Mouse (Mus musculus): Measurements from ENCODE around the gene Amotl2. TPM values are rescaled to one million over a fixed set of nuclear protein-coding genes. Genes with fewer than 3 reads are reported as not detected.

The Amotl2 gene
- total and polyA plus RNA-seq, 3 experiments: not detected

DNA sequence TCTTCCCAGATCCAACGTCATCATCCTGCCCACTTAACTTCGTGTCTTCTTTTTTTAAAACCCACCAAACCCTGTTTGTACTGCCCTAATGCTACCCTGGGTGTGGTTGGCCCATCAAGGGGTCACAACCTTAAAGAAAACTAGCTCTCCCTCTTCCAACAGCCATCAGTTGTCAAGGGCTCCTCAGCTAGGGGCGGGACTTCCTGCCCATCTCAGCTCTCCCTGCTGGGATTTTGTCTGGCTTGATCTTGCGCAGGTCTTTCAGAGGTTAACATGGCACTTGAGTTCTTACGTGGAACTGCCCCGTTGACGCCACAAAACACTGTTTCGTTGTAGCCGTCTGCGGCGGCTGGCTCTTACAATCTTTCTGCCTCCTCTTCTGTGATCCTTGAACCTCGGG lies 47.6 kb upstream of the Amotl2 start:
- H3K4me3 ChIP-seq (ENCODE audit: control insufficient read depth in 1 of 2, insufficient read depth in 1 of 2, low read depth in 2 of 2, low read length in 2 of 2): no peak overlapping the region
- no peak for DNase-seq (ENCODE audit: low read depth, low spot score)
- no peaks in the 10 kb centered on the region for H3K27me3 ChIP-seq (ENCODE audit: control insufficient read depth in 1 of 2, insufficient read depth in 2 of 2, low read length in 2 of 2)
- no peak overlapping the region for H3K9ac ChIP-seq (ENCODE audit: control insufficient read depth, low read depth, low read length, poor library complexity, severe bottlenecking)
- no peaks in the 10 kb centered on the region for H3K4me1 ChIP-seq (ENCODE audit: control insufficient read depth in 1 of 2, insufficient read depth in 2 of 2, low read length in 2 of 2)
- no peak overlapping the region for H3K27ac ChIP-seq (ENCODE audit: control insufficient read depth, low read depth, low read length)
- TF ChIP-seq RAD21 (IDR thresholded peaks at IDR 0.05; ENCODE audit: low read depth, low read length) (no peak), MAZ (IDR thresholded peaks at IDR 0.05; ENCODE audit: low read depth, low read length) (no peak), ZNF384 (IDR thresholded peaks at IDR 0.05; ENCODE audit: low read depth, low read length) (no peak), GATA1 (IDR thresholded peaks at IDR 0.05; ENCODE audit: low read depth, low read length) (no peak), E2F4 (IDR thresholded peaks at IDR 0.05; ENCODE audit: borderline replicate concordance, low read depth, low read length) (no peak)
- H3K79me2 ChIP-seq (ENCODE audit: control insufficient read depth, insufficient read depth, low read length, poor library complexity): no peaks in the 10 kb centered on the region
- no peaks in the 10 kb centered on the region for H3K9me3 ChIP-seq (replicated peaks; ENCODE audit: insufficient read depth, low read length)
- no peaks in the 10 kb centered on the region for H3K36me3 ChIP-seq (ENCODE audit: control insufficient read depth in 1 of 2, insufficient read depth in 2 of 2, low read length in 2 of 2)

DNA sequence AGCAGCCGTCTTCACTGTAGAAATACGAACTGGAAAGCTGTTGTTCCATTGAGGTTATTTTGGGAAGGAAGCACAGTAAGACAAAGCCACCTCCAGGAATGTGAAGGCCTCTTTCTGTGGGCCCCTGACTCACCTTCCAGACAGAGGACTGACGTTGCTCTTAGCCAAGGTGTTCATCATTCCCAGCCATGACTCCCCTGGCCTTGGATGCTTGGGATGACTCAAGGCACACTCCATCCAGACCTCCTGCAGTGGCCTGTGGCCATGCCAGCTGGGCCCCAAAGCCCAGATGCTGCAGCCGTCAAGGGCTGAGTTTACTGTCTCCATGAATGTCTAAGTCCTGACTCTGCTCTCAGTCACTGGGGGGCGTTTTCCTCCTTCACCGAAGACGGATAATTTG lies 43.1 kb upstream of the Amotl2 start:
- Histone ChIP-seq H3K36me3 (ENCODE audit: control insufficient read depth in 1 of 2, insufficient read depth in 2 of 2, low read length in 2 of 2) (no peaks in the 10 kb centered on the region), H3K27ac (ENCODE audit: control insufficient read depth, low read depth, low read length) (no peak overlapping the region), H3K9me3 (replicated peaks; ENCODE audit: insufficient read depth, low read length) (no peaks in the 10 kb centered on the region), H3K27me3 (ENCODE audit: control insufficient read depth in 1 of 2, insufficient read depth in 2 of 2, low read length in 2 of 2) (no peaks in the 10 kb centered on the region), H3K4me1 (ENCODE audit: control insufficient read depth in 1 of 2, insufficient read depth in 2 of 2, low read length in 2 of 2) (no peaks in the 10 kb centered on the region), H3K79me2 (ENCODE audit: control insufficient read depth, insufficient read depth, low read length, poor library complexity) (no peaks in the 10 kb centered on the region), H3K4me3 (ENCODE audit: control insufficient read depth in 1 of 2, insufficient read depth in 1 of 2, low read depth in 2 of 2, low read length in 2 of 2) (no peak overlapping the region), H3K9ac (ENCODE audit: control insufficient read depth, low read depth, low read length, poor library complexity, severe bottlenecking) (no peak overlapping the region)
- DNase-seq (ENCODE audit: low read depth, low spot score): no peak
- no peak for TF ChIP-seq RCOR1 (IDR thresholded peaks at IDR 0.05; ENCODE audit: low read depth, low read length)
- TF ChIP-seq ZMIZ1 (IDR thresholded peaks at IDR 0.05; ENCODE audit: low read depth, low read length): no peak
- no peak for TF ChIP-seq ZKSCAN1 (IDR thresholded peaks at IDR 0.05; ENCODE audit: low read depth, low read length)
- no peak for TF ChIP-seq ETS1 (IDR thresholded peaks at IDR 0.05; ENCODE audit: low read depth, low read length)
- TF ChIP-seq SMC3 (IDR thresholded peaks at IDR 0.05; ENCODE audit: low read depth, low read length): no peak
- TF ChIP-seq SIN3A (IDR thresholded peaks at IDR 0.05; ENCODE audit: low read length): no peak
- no peak for TF ChIP-seq BHLHE40 (IDR thresholded peaks at IDR 0.05; ENCODE audit: borderline replicate concordance, low read depth, low read length)
- no peak for TF ChIP-seq EP300 (IDR thresholded peaks at IDR 0.05; ENCODE audit: low read depth in 1 of 2, low read length in 2 of 2)
- TF ChIP-seq CTCF (IDR thresholded peaks at IDR 0.05 in 2 of 3, conservative IDR thresholded peaks at IDR 0.05 in 1 of 3; ENCODE audit: control insufficient read depth in 1 of 3, insufficient read depth in 1 of 3, low read depth in 2 of 3, low read length in 3 of 3, poor library complexity in 1 of 3, severe bottlenecking in 1 of 3): no peak
- TF ChIP-seq KAT2A (conservative IDR thresholded peaks at IDR 0.05; ENCODE audit: low read depth, low read length): no peak
- no peak for TF ChIP-seq POLR2AphosphoS2 (IDR thresholded peaks at IDR 0.05; ENCODE audit: low read length)
- no peak for TF ChIP-seq TAL1 (IDR thresholded peaks at IDR 0.05; ENCODE audit: low read length)
- TF ChIP-seq POLR2AphosphoS5 (IDR thresholded peaks at IDR 0.05; ENCODE audit: borderline replicate concordance, low read depth, low read length): no peak
- TF ChIP-seq ZNF384 (IDR thresholded peaks at IDR 0.05; ENCODE audit: low read depth, low read length): no peak
- TF ChIP-seq TCF12 (IDR thresholded peaks at IDR 0.05; ENCODE audit: low read depth, low read length): no peak
- TF ChIP-seq CHD2 (IDR thresholded peaks at IDR 0.05; ENCODE audit: low read length): no peak

Measured in MEL (cell line).